Mouse (Mus musculus) heart, postnatal 0 days (tissue): ENCODE measurements around the gene Nudt17.

Experiments
- CTCF ChIP-seq: IDR thresholded peaks from 2 replicates; pipeline ENCODE4 v1.5.1; 2016; ENCODE audit warnings: antibody characterized with exemption, control low read depth, low read depth
- EP300 ChIP-seq: IDR thresholded peaks from 2 replicates; pipeline ENCODE4 v1.6.1; 2016; ENCODE audit warnings: antibody characterized with exemption, low read depth

- TF ChIP-seq CTCF: no peak
- no peak for TF ChIP-seq EP300
These were observed 7.4 kb downstream of the Nudt17 start for GRCm38 (mm10) chr3:96701003-96701402.
